Mouse (Mus musculus) layer of hippocampus, postnatal 25 days (tissue): ENCODE results near the gene Acsbg1. TPM values are rescaled to one million over a fixed set of nuclear protein-coding genes. Genes with fewer than 3 reads are reported as not detected.
A peak's percentile ranks its signal among the peaks of the same experiment; 100 is the strongest.
"Not testable (repeated sequence)": the region's sequence is repeated elsewhere in the genome, so short reads cannot be mapped to it uniquely, and the experiment has no call there.

Source experiments
- DNase-seq, 2 experiments: peaks; one replicate each; pipeline ENCODE4 v3.0.0; 2022; ENCODE audit warnings: mixed read lengths in 2 of 2, low spot score in 1 of 2; ENCODE audit errors: extremely low spot score in 1 of 2
- total RNA-seq, 2 experiments: library from RNA; stranded (reverse); gene quantifications; 2 replicates each; pipeline ENCODE4 v1.2.3; 2021

Acsbg1 gene
- total RNA-seq, 2 experiments from 2014 or later = 111 to 117 TPM

- no peak for DNase-seq
Observed at GRCm38 (mm10) chr9:54628752-54629151, 32.9 kb downstream of the Acsbg1 start.

- no peak for DNase-seq
Observed at GRCm38 (mm10) chr9:54627240-54627639, 34.4 kb downstream of the Acsbg1 start.

DNA sequence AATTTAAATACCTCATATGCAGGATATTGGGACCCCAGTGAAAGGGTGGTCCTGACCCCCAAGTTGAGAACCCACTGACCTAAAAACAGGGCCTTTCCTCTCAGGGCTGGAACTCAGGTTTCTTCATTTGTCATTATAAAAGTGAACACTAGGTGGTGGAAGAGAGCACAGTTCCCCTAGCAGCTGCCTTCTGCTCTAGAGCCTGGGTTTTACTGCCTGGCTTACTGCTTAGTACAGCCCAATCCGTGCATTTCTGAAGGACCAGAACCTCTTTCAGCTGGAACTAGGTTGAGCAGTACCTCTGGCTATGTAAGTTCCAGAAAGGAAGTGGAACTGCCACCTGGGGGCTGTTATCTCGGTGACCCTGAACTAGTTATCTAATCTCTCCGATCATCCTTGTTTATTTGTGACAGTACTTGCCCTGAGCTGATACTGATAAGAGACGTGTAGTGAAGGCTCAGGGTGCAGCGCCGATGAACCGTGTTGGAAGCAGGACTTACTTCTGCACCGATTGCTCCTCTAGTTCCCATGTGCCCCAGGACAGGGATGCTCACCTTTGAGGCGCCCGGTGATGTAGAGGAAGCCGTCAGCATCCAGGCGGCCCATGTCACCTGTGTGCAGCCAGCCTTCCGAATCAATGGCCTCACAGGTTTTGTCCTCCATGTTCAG, 47.4 kb downstream of the Acsbg1 start:
- DNase-seq = no peak

DNA sequence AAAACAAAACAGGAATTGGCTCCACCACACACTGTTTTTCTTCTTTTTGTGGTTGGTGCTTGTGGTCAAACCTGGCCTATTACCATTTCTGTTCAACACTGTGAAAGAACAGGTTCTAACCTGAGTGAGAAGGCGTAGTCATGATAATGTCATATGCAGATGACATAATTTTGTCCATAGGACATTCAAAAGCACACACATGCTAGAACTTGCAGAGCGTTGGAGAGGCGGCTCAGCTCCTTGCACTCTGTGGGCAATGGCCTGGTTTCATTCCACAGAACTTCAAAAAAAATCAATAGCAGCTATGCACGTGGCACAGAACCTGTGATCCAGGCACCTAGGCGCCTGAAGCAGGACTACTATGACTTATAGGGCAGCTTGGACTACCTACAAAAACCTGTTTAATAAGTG, 48.9 kb downstream of the Acsbg1 start:
- no peak for DNase-seq

GRCm38 (mm10) chr9:54604886-54605285, 56.8 kb downstream of the Acsbg1 start:
- DNase-seq = peak in 1 of 2 experiments; percentile 72

DNA sequence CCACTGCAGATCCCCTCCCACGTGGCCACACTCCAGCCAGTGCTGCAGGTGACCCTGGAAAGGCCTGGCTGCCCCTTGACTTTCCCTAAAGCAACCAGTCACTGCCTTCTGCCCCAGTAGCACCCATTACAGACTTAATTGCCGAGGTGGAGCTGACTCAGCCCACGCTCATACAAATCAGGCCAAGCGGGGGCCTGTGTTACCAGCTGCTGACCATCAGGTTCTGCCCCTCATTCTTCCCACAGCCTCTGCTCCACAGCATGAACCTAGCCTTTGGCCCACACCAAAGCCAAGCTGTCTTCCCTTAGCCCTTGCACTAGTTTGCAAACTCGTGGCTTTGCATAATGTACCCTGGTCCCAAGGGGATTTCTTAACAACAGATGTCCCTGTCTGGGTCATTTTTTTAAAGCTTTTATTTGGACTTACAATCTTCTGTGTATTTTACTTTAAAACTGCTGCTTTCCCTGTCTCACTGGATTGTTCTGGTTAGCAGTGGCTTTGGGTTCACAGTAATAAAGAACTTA, 57.5 kb downstream of the Acsbg1 start:
- no peak for DNase-seq

- no peak for DNase-seq
Observed at GRCm38 (mm10) chr9:54602916-54603315, 58.8 kb downstream of the Acsbg1 start.

GRCm38 (mm10) chr9:54602386-54602785, 59.3 kb downstream of the Acsbg1 start:
- no peak for DNase-seq

GRCm38 (mm10) chr9:54596752-54597465, 64.8 kb downstream of the Acsbg1 start:
- DNase-seq = no peak

DNA sequence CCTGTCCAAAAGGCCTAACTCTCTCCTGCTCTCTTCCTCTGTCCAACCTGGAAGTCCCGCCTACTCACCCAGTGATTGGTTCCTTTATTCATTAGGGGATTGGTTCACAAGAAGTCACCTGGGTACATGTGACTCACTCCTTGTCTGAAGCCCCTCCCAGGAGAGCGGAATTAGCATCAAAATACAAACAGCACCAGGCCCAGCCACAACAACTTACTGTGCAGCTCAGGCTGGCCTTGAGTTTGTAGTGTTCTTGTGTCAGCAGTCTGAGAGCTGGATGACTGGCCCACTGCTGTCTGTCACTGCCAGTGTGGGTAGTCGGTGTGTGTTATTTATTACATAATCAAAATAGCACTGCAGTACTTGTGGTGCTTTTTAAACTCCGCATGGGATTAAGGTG, 68.0 kb downstream of the Acsbg1 start:
- not testable (repeated sequence) for DNase-seq

GRCm38 (mm10) chr9:54587863-54588262, 73.8 kb downstream of the Acsbg1 start:
- DNase-seq = no peak

- peak; percentile 91 to 93 for DNase-seq
Observed at GRCm38 (mm10) chr9:54586199-54587061, 75.2 kb downstream of the Acsbg1 start, which contains the start of gene Idh3a. TSS of gene Idh3a (plus strand) at chr9:54586334.

- no peak for DNase-seq
Observed at GRCm38 (mm10) chr9:54585839-54586198, 75.9 kb downstream of the Acsbg1 start.

GRCm38 (mm10) chr9:54584127-54584526, 77.5 kb downstream of the Acsbg1 start:
- not testable (repeated sequence) for DNase-seq

DNA sequence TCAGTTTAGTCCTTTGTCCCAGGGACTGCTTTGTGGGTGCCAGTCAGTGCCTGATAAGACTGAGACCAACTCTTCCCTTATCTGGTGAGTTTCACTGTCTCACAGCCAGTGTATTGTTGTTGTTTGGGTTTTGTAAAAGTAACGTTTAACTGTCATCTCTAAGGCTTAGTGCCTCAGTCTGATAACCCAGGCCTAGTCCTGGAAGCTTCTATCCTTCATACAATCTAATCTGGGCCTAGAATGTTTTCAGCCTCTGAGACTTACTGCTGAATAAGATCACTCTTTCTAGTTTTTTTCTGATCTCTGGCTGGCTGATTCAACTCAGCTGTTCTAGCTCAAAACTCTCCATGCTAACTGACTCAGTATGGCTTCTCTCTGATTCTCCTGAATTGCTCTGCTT, 78.0 kb downstream of the Acsbg1 start:
- no peak for DNase-seq

DNA sequence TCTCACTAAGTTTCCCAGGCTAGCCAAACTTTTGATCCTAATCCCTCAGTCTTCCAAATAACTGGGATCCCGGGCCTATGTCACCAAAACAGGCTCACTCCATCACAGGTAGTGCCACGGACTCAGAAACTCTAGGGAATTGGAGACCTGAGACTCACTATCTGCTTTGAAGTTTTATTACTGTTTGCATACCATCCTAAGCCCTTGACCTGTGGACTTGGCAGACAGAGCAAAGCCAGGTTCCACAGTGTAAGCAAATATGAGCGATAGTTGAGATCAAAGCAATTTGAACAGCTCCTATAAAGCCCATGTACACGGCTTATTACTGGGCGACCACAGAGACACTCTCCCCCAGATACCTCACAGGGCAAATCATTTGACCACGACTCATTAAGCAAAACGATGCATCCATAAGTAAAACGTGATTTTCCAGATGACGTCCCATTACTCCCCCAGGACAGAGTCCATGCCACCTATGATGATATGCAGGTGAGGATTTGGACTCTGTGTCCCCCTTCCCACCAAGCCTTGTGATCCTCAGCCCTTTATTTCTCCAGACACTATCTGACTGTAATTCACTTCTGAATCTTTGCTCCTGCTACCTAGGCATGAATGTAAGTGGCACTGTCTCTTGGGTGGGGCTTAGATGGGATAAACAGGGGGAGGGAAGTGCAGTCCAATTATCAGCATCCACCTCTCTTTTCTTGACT, 90.4 kb downstream of the Acsbg1 start:
- DNase-seq = no peak

GRCm38 (mm10) chr9:54568732-54569131, 92.9 kb downstream of the Acsbg1 start:
- DNase-seq = no peak

DNA sequence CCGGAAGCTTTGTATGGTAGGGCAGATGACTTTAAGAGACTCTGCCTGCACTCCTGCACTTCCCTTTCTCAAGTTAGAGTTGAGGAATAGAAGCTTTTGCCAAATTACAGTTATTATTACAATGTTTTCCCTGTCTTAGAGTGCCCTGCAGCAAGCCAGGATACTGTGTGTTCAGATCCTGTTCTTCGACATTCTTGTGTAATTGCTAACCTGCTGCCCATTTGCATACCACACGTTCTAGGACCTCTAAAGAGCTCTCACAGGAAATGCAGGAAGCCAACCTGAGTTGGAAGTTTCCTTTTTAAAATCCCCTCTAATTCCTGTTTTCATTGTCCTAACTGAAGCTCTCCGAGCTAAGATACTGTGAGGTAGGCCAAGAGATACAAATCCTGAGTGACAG, 94.7 kb downstream of the Acsbg1 start:
- no peak for DNase-seq

DNA sequence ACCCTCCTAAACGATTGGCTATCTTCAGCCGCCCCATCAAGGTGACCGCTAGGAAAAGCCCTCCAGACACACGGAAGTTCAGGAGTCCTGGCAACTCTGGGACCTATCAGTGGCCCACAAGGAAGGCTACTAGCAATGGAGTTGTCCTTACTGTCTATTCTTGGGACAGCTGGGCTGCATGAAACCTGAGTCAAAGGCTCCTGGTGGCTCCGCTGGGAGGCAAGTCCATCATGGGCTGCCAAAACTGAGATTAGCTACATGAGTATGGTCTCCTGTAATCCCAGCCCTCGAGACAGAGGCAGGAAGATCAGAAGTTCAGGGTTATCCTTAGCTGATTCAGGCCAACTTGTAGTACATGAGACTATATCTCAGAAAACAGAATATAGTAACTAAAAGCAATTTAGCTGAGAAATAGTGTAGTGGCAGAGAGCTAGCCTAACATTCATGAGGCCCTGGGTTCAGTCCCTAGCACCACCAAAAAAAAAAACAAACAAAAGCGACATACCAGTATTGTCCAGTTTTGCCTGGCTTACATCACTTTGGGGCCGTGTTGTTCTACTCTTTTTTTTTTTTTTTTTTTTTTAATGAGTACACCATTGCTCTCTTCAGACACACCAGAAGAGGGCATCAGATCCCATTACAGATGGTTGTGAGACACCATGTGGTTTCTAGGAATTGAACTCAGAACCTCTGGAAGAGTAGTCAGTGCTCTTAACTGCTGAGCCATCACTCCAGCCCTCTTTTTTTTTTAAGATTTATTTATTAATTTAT, 100.7 kb downstream of the Acsbg1 start:
- no peak for DNase-seq
